Comparison of ENCODE assay signal across 14 mouse cellular contexts in the genomic region with DNA sequence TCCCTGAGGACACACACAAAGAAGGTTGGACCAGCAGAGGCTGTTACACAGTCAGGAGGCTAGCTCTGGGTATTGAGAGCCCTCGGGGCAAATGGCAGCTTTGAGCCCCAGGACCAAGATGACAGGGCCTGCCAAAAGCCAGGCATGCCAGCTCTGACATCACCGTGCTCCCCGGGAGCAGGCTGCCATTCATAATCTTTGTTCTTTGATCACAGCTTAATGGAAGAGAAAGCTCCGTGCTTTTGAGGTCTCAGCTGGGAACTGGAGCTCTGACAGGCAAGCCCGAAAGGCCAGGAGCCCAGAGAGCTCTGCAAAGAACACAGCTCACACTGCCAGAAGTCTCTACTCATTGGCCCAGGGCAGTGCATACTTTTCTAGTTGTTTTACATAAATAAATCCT.
DNase-seq lines count a peak whose midpoint lies in the region; ATAC-seq and TF ChIP-seq lines count a peak whose summit lies in the region.
"Had no signal": no experiment of that assay in that cellular context is flagged by ENCODE, and none has a peak within 500 bp of the region (broad histone marks: within the 10 kb centered on the region; RNA-seq: fewer than 3 reads in every experiment).

No protein-coding gene starts in this region.

- peak; percentile 96 for ATAC-seq in midbrain, embryonic 13.5 days
- no peak for ATAC-seq in heart, embryonic 12.5 days (ENCODE audit: insufficient number of reproducible peaks, low FRiP score)
- ATAC-seq: intestine, embryonic 16.5 days had no signal

- TF ChIP-seq POLR2A in brain, embryonic 14.5 days (IDR thresholded peaks at IDR 0.05; ENCODE audit: borderline replicate concordance, extremely low read depth, insufficient read depth, insufficient read length, poor library complexity, severe bottlenecking), result no peak

- peaks cover 14% of the 10 kb centered on the region for H3K4me1 ChIP-seq in midbrain, embryonic 13.5 days (replicated peaks)
- no peaks in the 10 kb centered on the region for H3K4me1 ChIP-seq in heart, embryonic 12.5 days (replicated peaks)
- H3K4me1 ChIP-seq: embryonic facial prominence, embryonic 15.5 days; limb, embryonic 12.5 days had no signal

- peak; percentile 94 for DNase-seq in brain, embryonic 14.5 days (ENCODE audit: low read depth)
- peak; percentile 56 to 69 for DNase-seq in cerebellum, postnatal 14 days
- DNase-seq in frontal cortex, postnatal 36 days (ENCODE audit: low spot score in 2 of 2), result peak; percentile 15 to 19
- DNase-seq in lung, postnatal 10 days, result no peak
- DNase-seq in ovary, postnatal 14 days (ENCODE audit: low spot score), result no peak
- DNase-seq in heart, adult 18-20 months, result no peak
- DNase-seq: lung, postnatal 14 days had no signal

- no peak overlapping the region for H3K4me2 ChIP-seq in midbrain, embryonic 13.5 days (replicated peaks)
- H3K4me2 ChIP-seq in heart, embryonic 12.5 days, result no peak overlapping the region
- H3K4me2 ChIP-seq: embryonic facial prominence, embryonic 15.5 days; limb, embryonic 12.5 days had no signal

- H3K9me3 ChIP-seq in midbrain, embryonic 13.5 days, result no peaks in the 10 kb centered on the region
- H3K9me3 ChIP-seq in heart, embryonic 12.5 days (replicated peaks), result no peaks in the 10 kb centered on the region
- H3K9me3 ChIP-seq: embryonic facial prominence, embryonic 15.5 days; G1E; limb, embryonic 12.5 days had no signal

- TF ChIP-seq CTCF in brain, embryonic 14.5 days (IDR thresholded peaks at IDR 0.05; ENCODE audit: borderline replicate concordance, extremely low read depth, insufficient read depth, insufficient read length), result no peak

- H3K27me3 ChIP-seq in midbrain, embryonic 13.5 days, result no peaks in the 10 kb centered on the region
- H3K27me3 ChIP-seq in heart, embryonic 12.5 days (replicated peaks), result no peaks in the 10 kb centered on the region
- H3K27me3 ChIP-seq: embryonic facial prominence, embryonic 15.5 days; limb, embryonic 12.5 days had no signal

- no peak overlapping the region for H3K4me3 ChIP-seq in midbrain, embryonic 13.5 days (replicated peaks)
- no peak overlapping the region for H3K4me3 ChIP-seq in heart, embryonic 12.5 days
- H3K4me3 ChIP-seq: embryonic facial prominence, embryonic 15.5 days; limb, embryonic 12.5 days had no signal

- peak overlapping the region; percentile 58 for H3K27ac ChIP-seq in midbrain, embryonic 13.5 days
- no peak overlapping the region for H3K27ac ChIP-seq in heart, embryonic 12.5 days (ENCODE audit: poor library complexity, severe bottlenecking)
- H3K27ac ChIP-seq: embryonic facial prominence, embryonic 15.5 days; limb, embryonic 12.5 days; stomach, postnatal 0 days had no signal

- H3K36me3 ChIP-seq in midbrain, embryonic 13.5 days, result no peaks in the 10 kb centered on the region
- no peaks in the 10 kb centered on the region for H3K36me3 ChIP-seq in heart, embryonic 12.5 days
- H3K36me3 ChIP-seq: embryonic facial prominence, embryonic 15.5 days; G1E; limb, embryonic 12.5 days had no signal

- 15% methylated on average over 5 of the region's 5 CpGs for WGBS in midbrain, embryonic 13.5 days
- WGBS in heart, embryonic 12.5 days, result 35% methylated on average over 5 of the region's 5 CpGs

- no peak overlapping the region for H3K9ac ChIP-seq in midbrain, embryonic 13.5 days (replicated peaks)
- no peak overlapping the region for H3K9ac ChIP-seq in heart, embryonic 12.5 days
- H3K9ac ChIP-seq: embryonic facial prominence, embryonic 15.5 days; limb, embryonic 12.5 days had no signal

Comparison
In these comparisons a context has a peak if more than half of its experiments do, and no peak if none do; other contexts are left out.
1. DNase-seq: peak in brain, embryonic 14.5 days (single experiment), cerebellum, postnatal 14 days (2 of 2) and frontal cortex, postnatal 36 days (2 of 2); none in lung, postnatal 10 days (single experiment), ovary, postnatal 14 days (single experiment) and heart, adult 18-20 months (0 of 2).